Mouse (Mus musculus): ENCODE measurements around the gene Ptprm. TPM values are rescaled to one million over a fixed set of nuclear protein-coding genes. Genes with fewer than 3 reads are reported as not detected.
"Not testable (repeated sequence)": the region's sequence is repeated elsewhere in the genome, so short reads cannot be mapped to it uniquely, and the experiment has no call there.

Gene Ptprm
- polyA plus RNA-seq, 1 experiment from 2014 or later = 9.0 TPM

- Histone ChIP-seq H3K27me3 (ENCODE audit: low read depth, poor library complexity, severe bottlenecking) (no peaks in the 10 kb centered on the region), H3K36me3 (no peaks in the 10 kb centered on the region), H3K4me3 (no peak overlapping the region), H3K9me3 (replicated peaks) (no peaks in the 10 kb centered on the region), H3K27ac (no peak overlapping the region), H3K4me1 (peaks cover 10% of the 10 kb centered on the region)
- DNase-seq (ENCODE audit: low spot score) = no peak
- 82% methylated on average over 9 of the region's 9 CpGs for WGBS
Measured at GRCm38 (mm10) chr17:66880969-66881701, 473.1 kb downstream of the Ptprm start.

GRCm38 (mm10) chr17:66879151-66879550, 475.1 kb downstream of the Ptprm start:
- Histone ChIP-seq H3K27me3 (ENCODE audit: low read depth, poor library complexity, severe bottlenecking) (no peaks in the 10 kb centered on the region), H3K27ac (no peak overlapping the region), H3K9me3 (replicated peaks) (no peaks in the 10 kb centered on the region), H3K4me3 (no peak overlapping the region), H3K36me3 (no peaks in the 10 kb centered on the region), H3K4me1 (peaks cover 23% of the 10 kb centered on the region)
- no peak for DNase-seq (ENCODE audit: low spot score)
- WGBS = 79% methylated on average over 2 of the region's 2 CpGs

- Histone ChIP-seq H3K4me1 (peaks cover 34% of the 10 kb centered on the region), H3K27ac (no peak overlapping the region), H3K36me3 (no peaks in the 10 kb centered on the region), H3K9me3 (replicated peaks) (no peaks in the 10 kb centered on the region), H3K27me3 (ENCODE audit: low read depth, poor library complexity, severe bottlenecking) (no peaks in the 10 kb centered on the region), H3K4me3 (no peak overlapping the region)
- no peak for DNase-seq (ENCODE audit: low spot score)
- 84% methylated on average over 6 of the region's 6 CpGs for WGBS
Measured at GRCm38 (mm10) chr17:66877582-66877981, 476.7 kb downstream of the Ptprm start.

- no peaks in the 10 kb centered on the region for H3K9me3 ChIP-seq (replicated peaks)
- peaks cover 42% of the 10 kb centered on the region for H3K4me1 ChIP-seq
- WGBS = 82% methylated on average over 11 of the region's 11 CpGs
- no peak for DNase-seq (ENCODE audit: low spot score)
- no peaks in the 10 kb centered on the region for H3K36me3 ChIP-seq
- H3K27me3 ChIP-seq (ENCODE audit: low read depth, poor library complexity, severe bottlenecking) = no peaks in the 10 kb centered on the region
- no peak overlapping the region for H3K27ac ChIP-seq
- no peak overlapping the region for H3K4me3 ChIP-seq
Measured at GRCm38 (mm10) chr17:66874810-66875209, 479.4 kb downstream of the Ptprm start.

GRCm38 (mm10) chr17:66871396-66871795, 482.9 kb downstream of the Ptprm start:
- no peaks in the 10 kb centered on the region for H3K27me3 ChIP-seq (ENCODE audit: low read depth, poor library complexity, severe bottlenecking)
- no peak overlapping the region for H3K4me3 ChIP-seq
- H3K36me3 ChIP-seq = no peaks in the 10 kb centered on the region
- no peaks in the 10 kb centered on the region for H3K9me3 ChIP-seq (replicated peaks)
- no peak for DNase-seq (ENCODE audit: low spot score)
- 90% methylated on average over 4 of the region's 4 CpGs for WGBS
- H3K27ac ChIP-seq = no peak overlapping the region
- peaks cover 56% of the 10 kb centered on the region for H3K4me1 ChIP-seq

- H3K27ac ChIP-seq = no peak overlapping the region
- WGBS = 70% methylated on average over 13 of the region's 13 CpGs
Measured at GRCm38 (mm10) chr17:66869581-66870002, 484.7 kb downstream of the Ptprm start.

GRCm38 (mm10) chr17:66864441-66864840, 489.8 kb downstream of the Ptprm start:
- H3K27me3 ChIP-seq (ENCODE audit: low read depth, poor library complexity, severe bottlenecking) = no peaks in the 10 kb centered on the region
- no peak overlapping the region for H3K4me3 ChIP-seq
- no peaks in the 10 kb centered on the region for H3K36me3 ChIP-seq
- no peaks in the 10 kb centered on the region for H3K9me3 ChIP-seq (replicated peaks)
- peaks cover 45% of the 10 kb centered on the region for H3K4me1 ChIP-seq
- 90% methylated on average over 4 of the region's 4 CpGs for WGBS
- DNase-seq (ENCODE audit: low spot score) = no peak
- no peak overlapping the region for H3K27ac ChIP-seq

More at GRCm38 (mm10) chr17:66869581-66870002, 484.7 kb downstream of the Ptprm start:
- H3K27me3 ChIP-seq (ENCODE audit: low read depth, poor library complexity, severe bottlenecking) = no peaks in the 10 kb centered on the region
- H3K9me3 ChIP-seq (replicated peaks) = no peaks in the 10 kb centered on the region
- no peak for DNase-seq (ENCODE audit: low spot score)
- peaks cover 50% of the 10 kb centered on the region for H3K4me1 ChIP-seq
- no peak overlapping the region for H3K4me3 ChIP-seq
- H3K36me3 ChIP-seq = no peaks in the 10 kb centered on the region

GRCm38 (mm10) chr17:66861557-66861956, 492.7 kb downstream of the Ptprm start:
- Histone ChIP-seq H3K27me3 (ENCODE audit: low read depth, poor library complexity, severe bottlenecking) (no peaks in the 10 kb centered on the region), H3K36me3 (no peaks in the 10 kb centered on the region), H3K9me3 (replicated peaks) (no peaks in the 10 kb centered on the region), H3K4me3 (no peak overlapping the region), H3K4me1 (peaks cover 41% of the 10 kb centered on the region), H3K27ac (no peak overlapping the region)
- 25% methylated on average over 2 of the region's 2 CpGs for WGBS
- DNase-seq (ENCODE audit: low spot score) = peak; percentile 43

- Histone ChIP-seq H3K9me3 (replicated peaks) (no peaks in the 10 kb centered on the region), H3K36me3 (no peaks in the 10 kb centered on the region), H3K27ac (no peak overlapping the region), H3K4me1 (peaks cover 36% of the 10 kb centered on the region), H3K4me3 (no peak overlapping the region), H3K27me3 (ENCODE audit: low read depth, poor library complexity, severe bottlenecking) (0 out of 2 replicates have a peak, but pooled peaks cover 4% of the 10 kb centered on the region)
- no peak for DNase-seq (ENCODE audit: low spot score)
Measured at GRCm38 (mm10) chr17:66858757-66859156, 495.5 kb downstream of the Ptprm start.

- DNase-seq (ENCODE audit: low spot score) = no peak
- Histone ChIP-seq H3K27ac (no peak overlapping the region), H3K36me3 (no peaks in the 10 kb centered on the region), H3K4me3 (no peak overlapping the region), H3K4me1 (peaks cover 3% of the 10 kb centered on the region), H3K27me3 (ENCODE audit: low read depth, poor library complexity, severe bottlenecking) (0 out of 2 replicates have a peak, but pooled peaks cover 4% of the 10 kb centered on the region), H3K9me3 (replicated peaks) (no peaks in the 10 kb centered on the region)
- 84% methylated on average over 6 of the region's 6 CpGs for WGBS
Measured at GRCm38 (mm10) chr17:66852496-66852895, 501.8 kb downstream of the Ptprm start.

- not testable (repeated sequence) for H3K4me3 ChIP-seq; H3K27ac ChIP-seq; H3K9me3 ChIP-seq (replicated peaks); H3K36me3 ChIP-seq
- peak; percentile 24 for DNase-seq (ENCODE audit: low spot score)
- WGBS = 91% methylated on average over 4 of the region's 4 CpGs
- Histone ChIP-seq H3K4me1 (peaks cover 26% of the 10 kb centered on the region), H3K27me3 (ENCODE audit: low read depth, poor library complexity, severe bottlenecking) (peaks cover 15% of the 10 kb centered on the region; the same call in 1 of the 2 replicates)
Measured at GRCm38 (mm10) chr17:66847011-66847410, 507.2 kb downstream of the Ptprm start.

- peaks cover 6% of the 10 kb centered on the region for H3K4me1 ChIP-seq
- H3K27me3 ChIP-seq (ENCODE audit: low read depth, poor library complexity, severe bottlenecking) = peaks cover 3% of the 10 kb centered on the region; the same call in 1 of the 2 replicates
- 86% methylated on average over 2 of the region's 2 CpGs for WGBS
- peak; percentile 7 for DNase-seq (ENCODE audit: low spot score)
- no peaks in the 10 kb centered on the region for H3K9me3 ChIP-seq (replicated peaks)
- no peak overlapping the region for H3K27ac ChIP-seq
- H3K36me3 ChIP-seq = no peaks in the 10 kb centered on the region
- no peak overlapping the region for H3K4me3 ChIP-seq
Measured at GRCm38 (mm10) chr17:66822347-66822746, 531.9 kb downstream of the Ptprm start.

- H3K4me1 ChIP-seq = peaks cover 14% of the 10 kb centered on the region
- no peak overlapping the region for H3K4me3 ChIP-seq
- WGBS = 48% methylated on average over 4 of the region's 4 CpGs
- H3K27me3 ChIP-seq (ENCODE audit: low read depth, poor library complexity, severe bottlenecking) = peaks cover 9% of the 10 kb centered on the region; the same call in 1 of the 2 replicates
- H3K27ac ChIP-seq = no peak overlapping the region
- DNase-seq (ENCODE audit: low spot score) = no peak
- H3K36me3 ChIP-seq = no peaks in the 10 kb centered on the region
- H3K9me3 ChIP-seq (replicated peaks) = no peaks in the 10 kb centered on the region
Measured at GRCm38 (mm10) chr17:66817380-66817779, 536.9 kb downstream of the Ptprm start.
